Comparison of ENCODE assay signal across 8 mouse cellular contexts in genomic region chr13:46929719-46930658, GRCm38 (mm10). TPM values are rescaled to one million over a fixed set of nuclear protein-coding genes. Genes with fewer than 3 reads are reported as not detected.
DNase-seq lines count a peak whose midpoint lies in the region; ATAC-seq lines count a peak whose summit lies in the region.

Kif13a (minus strand) TSS chr13:46929867.

- H3K9me3 ChIP-seq in intestine, embryonic 15.5 days, result no peaks in the 10 kb centered on the region

- peak within 1 kb of the TSS; percentile 79 for H3K4me3 ChIP-seq in intestine, embryonic 15.5 days (replicated peaks)

- peak within 1 kb of the TSS; percentile 100 for H3K27ac ChIP-seq in intestine, embryonic 15.5 days

- under 1% methylated on average over 66 of the region's 96 CpGs for WGBS in intestine, embryonic 15.5 days

- peak; percentile 88 for ATAC-seq in intestine, embryonic 15.5 days
- peak; percentile 93 for ATAC-seq in megakaryocyte-erythroid progenitor cell, adult 5-6 weeks (replicated peaks; ENCODE audit: low FRiP score, low TSS enrichment, poor library complexity, severe bottlenecking)

- H3K4me2 ChIP-seq in intestine, embryonic 15.5 days (replicated peaks), result peak within 1 kb of the TSS; percentile 86

- intact Hi-C loops in gastrocnemius, postnatal 36 days (cut with DNase I), result loop anchor here (2.0 to 5.0 kb wide), 3 partner anchors 43 to 91 kb away; partner anchors contain the start of gene Nhlrc1
- intact Hi-C loops in left cerebral cortex, postnatal 14 days (cut with DNase I), result loop anchor here (2.0 to 5.0 kb wide), 4 partner anchors 47 to 88 kb away; partner anchors contain the start of gene Nhlrc1

- 0 out of 2 replicates have a peak, but pooled peaks cover 8% of the 10 kb centered on the region for H3K4me1 ChIP-seq in intestine, embryonic 15.5 days (replicated peaks)

- H3K27me3 ChIP-seq in intestine, embryonic 15.5 days (replicated peaks), result no peaks in the 10 kb centered on the region

- peaks cover 4% of the 10 kb centered on the region; the same call in 1 of the 2 replicates for H3K36me3 ChIP-seq in intestine, embryonic 15.5 days

- H3K9ac ChIP-seq in intestine, embryonic 15.5 days, result peak within 1 kb of the TSS; percentile 94

- peak; percentile 94 for DNase-seq in adrenal gland, adult 2 months
- peak; percentile 77 for DNase-seq in embryo, embryonic 11.5 days (ENCODE audit: low read depth, low spot score)
- DNase-seq in gastrocnemius, postnatal 36 days, result peak; percentile 82 to 87
- DNase-seq in left cerebral cortex, postnatal 14 days (ENCODE audit: low spot score in 2 of 2), result peak; percentile 90 to 92
- peak; percentile 80 for DNase-seq in right cerebral cortex, postnatal 14 days
- peak; percentile 74 for DNase-seq in urinary bladder, postnatal 25 days (ENCODE audit: low spot score)

RNA-seq across cellular contexts. Expression of gene Kif13a, which starts in this region (rescaled TPM):
- total RNA-seq in adrenal gland, adult 2 months (2021), result 10 to 100 TPM; 26.0 to 40.6 TPM
- 13.6 and 13.7 TPM in 2 replicates for polyA plus RNA-seq in adrenal gland, adult 2 months (2012; rRNA removed)
- 10 to 100 TPM; 73.1 to 81.3 TPM for total RNA-seq in gastrocnemius, postnatal 36 days (2021)
- 17.0 and 17.6 TPM in 2 replicates for polyA plus RNA-seq in intestine, embryonic 15.5 days (2015; fragmentation: Nextera tagmentation; extraction: Ambion mirVana)
- total RNA-seq in left cerebral cortex, postnatal 14 days (2021), result 10 to 100 TPM; 24.6 to 28.2 TPM
- total RNA-seq in megakaryocyte-erythroid progenitor cell, adult 5-6 weeks (2014; fragmentation: Nextera tagmentation), result 15.0 and 21.6 TPM in 2 replicates
- 24.7 and 35.3 TPM in 2 replicates for total RNA-seq in megakaryocyte-erythroid progenitor cell, adult 5-6 weeks (2017)

Comparison
In these comparisons a context has a peak if more than half of its experiments do, and no peak if none do; other contexts are left out.
1. Peak in every context shown above with its lines: DNase-seq, ATAC-seq, H3K4me3 ChIP-seq and H3K27ac ChIP-seq.